Mouse (Mus musculus) liver, embryonic 11.5 days (tissue): ENCODE measurements at regions not wholly inside any gene's neighbourhood (a gene's known extent, or its start where the extent isn't known, plus 50 kb on each side); places are given as distances from the start of the nearest gene placed in this dataset.

Experiments
- ATAC-seq: fragments of 200-750 bp; cut with Nextera tagmentation; replicated peaks from 2 replicates; pipeline ENCODE4 v1.8.0; 2017; ENCODE audit warnings: moderate number of reproducible peaks, mild to moderate bottlenecking, moderate TSS enrichment, moderate library complexity; ENCODE audit not compliant: low FRiP score
- DNase-seq: peaks from one replicate; pipeline ENCODE4 v3.0.0-alpha.2; 2017; ENCODE audit warnings: low spot score
- H3K27ac ChIP-seq: fragments of 300-500 bp; sonication (generic); 2 replicates; pipeline ENCODE4 v1.5.1; 2014; ENCODE audit warnings: mild to moderate bottlenecking, low read depth, low read length, control low read depth
- H3K27me3 ChIP-seq: fragments of 300-500 bp; sonication (generic); replicated peaks from 2 replicates; pipeline ENCODE4 v1.6.1; 2014; ENCODE audit warnings: low read length, mixed read lengths; ENCODE audit not compliant: control insufficient read depth, insufficient read depth
- H3K36me3 ChIP-seq: fragments of 300-500 bp; sonication (generic); 2 replicates; pipeline ENCODE4 v1.6.1; 2014; ENCODE audit warnings: mild to moderate bottlenecking, low read length, moderate library complexity, mixed read lengths; ENCODE audit not compliant: control insufficient read depth, insufficient read depth
- H3K4me1 ChIP-seq: fragments of 300-500 bp; sonication (generic); replicated peaks from 2 replicates; pipeline ENCODE4 v1.6.1; 2014; ENCODE audit warnings: low read length, mixed read lengths; ENCODE audit not compliant: control insufficient read depth, insufficient read depth
- H3K4me2 ChIP-seq: fragments of 300-500 bp; sonication (generic); 2 replicates; pipeline ENCODE4 v1.6.1; 2014; ENCODE audit warnings: mild to moderate bottlenecking, control low read depth, moderate library complexity
- H3K4me3 ChIP-seq: fragments of 300-500 bp; sonication (generic); 2 replicates; pipeline ENCODE4 v1.5.1; 2014; ENCODE audit warnings: low read depth, low read length, control low read depth
- H3K9ac ChIP-seq: fragments of 300-500 bp; sonication (generic); 2 replicates; pipeline ENCODE4 v1.6.1; 2014; ENCODE audit warnings: low read depth, low read length, control low read depth
- H3K9me3 ChIP-seq: fragments of 300-500 bp; sonication (generic); 2 replicates; pipeline ENCODE4 v1.6.1; 2016; ENCODE audit warnings: low read length, inconsistent platforms, mixed read lengths; ENCODE audit not compliant: control insufficient read depth
- WGBS: fragments of 180-500 bp; shearing (Covaris S2); extraction: QIAGEN DNeasy Blood & Tissue Kit; methylation state at CpG from one replicate; pipeline ENCODE4 v1.1.7; 2014; 5-methylcytosine and 5-hydroxymethylcytosine counted together

GRCm38 (mm10) chr1:168058769-168059168, 369.7 kb downstream of the Lmx1a start:
- WGBS, result 84% methylated on average over 4 of the region's 4 CpGs
- H3K36me3 ChIP-seq, result no peaks in the 10 kb centered on the region
- no peak for ATAC-seq
- H3K9me3 ChIP-seq, result no peaks in the 10 kb centered on the region
- no peak overlapping the region for H3K4me2 ChIP-seq
- H3K9ac ChIP-seq, result no peak overlapping the region
- no peaks in the 10 kb centered on the region for H3K27me3 ChIP-seq
- no peak for DNase-seq
- no peak overlapping the region for H3K4me3 ChIP-seq
- no peak overlapping the region for H3K27ac ChIP-seq
- H3K4me1 ChIP-seq, result no peaks in the 10 kb centered on the region

- ATAC-seq, result no peak
- 76% methylated on average over 7 of the region's 7 CpGs for WGBS
Observed at GRCm38 (mm10) chr1:168064065-168064664, 367.9 kb downstream of the Pbx1 start.

GRCm38 (mm10) chr1:168065598-168066041, 366.4 kb downstream of the Pbx1 start:
- 60% methylated on average over 6 of the region's 6 CpGs for WGBS
- Histone ChIP-seq H3K4me1 (no peaks in the 10 kb centered on the region), H3K4me2 (no peak overlapping the region), H3K9ac (no peak overlapping the region), H3K4me3 (no peak overlapping the region), H3K36me3 (no peaks in the 10 kb centered on the region), H3K9me3 (no peaks in the 10 kb centered on the region), H3K27ac (no peak overlapping the region), H3K27me3 (no peaks in the 10 kb centered on the region)
- no peak for ATAC-seq
- DNase-seq, result no peak

More at GRCm38 (mm10) chr1:168064065-168064664, 367.9 kb downstream of the Pbx1 start:
- no peaks in the 10 kb centered on the region for H3K9me3 ChIP-seq
- DNase-seq, result no peak
- no peak overlapping the region for H3K9ac ChIP-seq
- H3K27me3 ChIP-seq, result no peaks in the 10 kb centered on the region
- H3K27ac ChIP-seq, result no peak overlapping the region
- no peaks in the 10 kb centered on the region for H3K36me3 ChIP-seq
- H3K4me3 ChIP-seq, result no peak overlapping the region
- H3K4me1 ChIP-seq, result no peaks in the 10 kb centered on the region
- no peak overlapping the region for H3K4me2 ChIP-seq

GRCm38 (mm10) chr1:168066810-168067209, 365.3 kb downstream of the Pbx1 start:
- Histone ChIP-seq H3K27me3 (no peaks in the 10 kb centered on the region), H3K4me1 (no peaks in the 10 kb centered on the region), H3K9me3 (no peaks in the 10 kb centered on the region), H3K36me3 (no peaks in the 10 kb centered on the region), H3K9ac (no peak overlapping the region), H3K4me3 (no peak overlapping the region), H3K4me2 (no peak overlapping the region), H3K27ac (no peak overlapping the region)
- WGBS, result 61% methylated on average over 6 of the region's 6 CpGs
- no peak for ATAC-seq
- no peak for DNase-seq

GRCm38 (mm10) chr1:168068003-168068919, 363.8 kb downstream of the Pbx1 start:
- no peaks in the 10 kb centered on the region for H3K9me3 ChIP-seq
- DNase-seq (no peak), ATAC-seq (no peak)
- 63% methylated on average over 9 of the region's 9 CpGs for WGBS
- no peaks in the 10 kb centered on the region for H3K27me3 ChIP-seq
- H3K4me2 ChIP-seq, result no peak overlapping the region
- H3K27ac ChIP-seq, result no peak overlapping the region
- H3K4me1 ChIP-seq, result no peaks in the 10 kb centered on the region
- H3K9ac ChIP-seq, result no peak overlapping the region
- H3K4me3 ChIP-seq, result no peak overlapping the region
- no peaks in the 10 kb centered on the region for H3K36me3 ChIP-seq

- no peak overlapping the region for H3K4me3 ChIP-seq
- H3K4me1 ChIP-seq, result no peaks in the 10 kb centered on the region
- WGBS, result 80% methylated on average over 1 of the region's 1 CpGs
- H3K27me3 ChIP-seq, result no peaks in the 10 kb centered on the region
- no peak for DNase-seq
- no peak overlapping the region for H3K27ac ChIP-seq
- H3K4me2 ChIP-seq, result no peak overlapping the region
- ATAC-seq, result no peak
- H3K9me3 ChIP-seq, result no peaks in the 10 kb centered on the region
- H3K36me3 ChIP-seq, result no peaks in the 10 kb centered on the region
- H3K9ac ChIP-seq, result no peak overlapping the region
Observed at GRCm38 (mm10) chr1:168068920-168069590, 363.0 kb downstream of the Pbx1 start.
